Mouse (Mus musculus): ENCODE results near the gene Hprt. TPM values are rescaled to one million over a fixed set of nuclear protein-coding genes. Genes with fewer than 3 reads are reported as not detected.

Hprt gene
- polyA plus RNA-seq, 1 experiment from 2014 or later = 80.2 TPM

DNA sequence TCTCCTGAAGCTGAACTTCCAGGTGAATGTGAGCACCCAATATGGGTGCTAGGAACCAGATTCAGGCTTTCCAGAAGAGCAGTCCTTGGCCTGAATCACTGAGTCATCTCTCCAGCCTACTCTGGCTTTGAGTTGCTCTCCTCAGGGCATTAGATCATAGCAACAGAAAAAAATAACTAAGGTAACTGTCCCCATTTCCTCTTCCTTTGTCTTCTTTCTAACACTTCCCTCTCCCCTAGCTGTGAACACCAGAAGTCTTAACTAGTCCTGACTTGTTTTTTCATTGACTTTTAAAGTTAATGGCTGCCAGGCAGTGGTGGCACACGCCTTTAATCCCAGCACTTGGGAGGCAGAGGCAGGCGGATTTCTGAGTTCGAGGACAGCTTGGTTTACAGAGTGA is 76.5 kb downstream of the Hprt start:
- WGBS = 88% methylated on average over 3 of the region's 3 CpGs
- H3K9ac ChIP-seq = no peak overlapping the region
- H3K4me3 ChIP-seq = no peak overlapping the region
- H3K4me1 ChIP-seq = no peaks in the 10 kb centered on the region
- H3K36me3 ChIP-seq (replicated peaks) = no peaks in the 10 kb centered on the region
- H3K4me2 ChIP-seq = no peak overlapping the region
- ATAC-seq (replicated peaks) = no peak
- no peaks in the 10 kb centered on the region for H3K27me3 ChIP-seq (replicated peaks)
- H3K9me3 ChIP-seq = no peaks in the 10 kb centered on the region
- H3K27ac ChIP-seq = no peak overlapping the region

MicroRNAs within 50 kb of the gene (microRNA counts, 519-probe panel; counts per million panel counts)
- microRNA mmu-miR-322 (3,292 counts per million, percentile 76 among the panel's probes with 10 or more counts), microRNA mmu-miR-351 (not detected), microRNA mmu-miR-450a-3p (not detected), microRNA mmu-miR-450a-5p (2,639 counts per million, percentile 56 among the panel's probes with 10 or more counts), microRNA mmu-miR-450b-3p (not detected), microRNA mmu-miR-450b-5p (not detected), microRNA mmu-miR-503 (not detected), microRNA mmu-miR-542-3p (2,374 counts per million, percentile 41 among the panel's probes with 10 or more counts), microRNA mmu-miR-542-5p (2,526 counts per million, percentile 51 among the panel's probes with 10 or more counts)

Small RNA genes within 50 kb of the gene (microRNA-seq; reads per million reads assigned to microRNA genes)
- 8,114 reads per million, percentile 94 among the genes with 10 or more reads in this experiment for gene Mir322
- gene Mir351 = 864 reads per million, percentile 78 among the genes with 10 or more reads in this experiment
- gene Mir450-1 = 4.2 reads per million, percentile 21 among the genes with 10 or more reads in this experiment
- gene Mir450-2 = 1.1 reads per million
- 32.7 reads per million, percentile 41 among the genes with 10 or more reads in this experiment for gene Mir450b
- gene Mir503 = 71.7 reads per million, percentile 51 among the genes with 10 or more reads in this experiment
- 188 reads per million, percentile 60 among the genes with 10 or more reads in this experiment for gene Mir542

Other genes with a start within 250 kb of the Hprt start
- 5.8 and 7.9 TPM in 2 replicates for gene Ccdc160, start 196.9 kb upstream of the Hprt start, polyA plus RNA-seq (2015; fragmentation: Nextera tagmentation; extraction: Ambion mirVana)
- gene Phf6, start 75.9 kb upstream of the Hprt start, polyA plus RNA-seq (2015; fragmentation: Nextera tagmentation; extraction: Ambion mirVana) = 65.0 and 71.3 TPM in 2 replicates

Data from midbrain, embryonic 15.5 days (tissue).